Mouse (Mus musculus): ENCODE results near the gene Cyp2c23.

- TF ChIP-seq CTCF (IDR thresholded peaks at IDR 0.05) (no peak), POLR2A (IDR thresholded peaks at IDR 0.05; ENCODE audit: insufficient read depth, low read depth, low read length) (no peak), EP300 (IDR thresholded peaks at IDR 0.05; ENCODE audit: insufficient read depth, low read depth, low read length) (no peak)
These were observed 47.4 kb upstream of the Cyp2c23 start for GRCm38 (mm10) chr19:44076457-44076856.

Measured in heart, adult 2 months (tissue).